Mouse (Mus musculus) adrenal gland, adult 8-10 months (tissue): ENCODE measurements around the gene Hist1h2bh. TPM values are rescaled to one million over a fixed set of nuclear protein-coding genes. Genes with fewer than 3 reads are reported as not detected.

ENCODE experiments used
- DNase-seq: peaks from one replicate; pipeline ENCODE4 v3.0.0; 2022
- total RNA-seq, 4 experiments: library from RNA; stranded (reverse); gene quantifications; 2 replicates each; pipeline ENCODE4 v1.2.4; 2022

Gene Hist1h2bh
- total RNA-seq, 4 experiments from 2014 or later = 2.2 to 3.4 (median 2.9) TPM

GRCm38 (mm10) chr13:23530901-23531875, 12.0 kb downstream of the Hist1h2bh start, which contains the start of gene Hist1h4h:
Hist1h4h (plus strand) TSS chr13:23531050.
- DNase-seq = peak; percentile 97

GRCm38 (mm10) chr13:23530181-23530900, 12.9 kb downstream of the Hist1h2bh start:
- peak; percentile 52 for DNase-seq

- no peak for DNase-seq
These were observed 13.6 kb downstream of the Hist1h2bh start for GRCm38 (mm10) chr13:23529480-23530165.

GRCm38 (mm10) chr13:23529005-23529404, 14.2 kb downstream of the Hist1h2bh start:
- no peak for DNase-seq

GRCm38 (mm10) chr13:23526312-23526711, 16.9 kb downstream of the Hist1h2bh start:
- DNase-seq = peak; percentile 88

GRCm38 (mm10) chr13:23525901-23526300, 17.3 kb downstream of the Hist1h2bh start:
- DNase-seq = no peak

GRCm38 (mm10) chr13:23524654-23525053, 18.5 kb downstream of the Hist1h2bh start:
- DNase-seq = peak; percentile 66

GRCm38 (mm10) chr13:23523976-23524375, 19.2 kb downstream of the Hist1h2bh start:
- no peak for DNase-seq

GRCm38 (mm10) chr13:23521703-23522102, 21.5 kb downstream of the Hist1h2bh start:
- DNase-seq = peak; percentile 77

GRCm38 (mm10) chr13:23519416-23519815, 23.8 kb downstream of the Hist1h2bh start:
- peak; percentile 77 for DNase-seq

GRCm38 (mm10) chr13:23518885-23519284, 24.3 kb downstream of the Hist1h2bh start:
- peak; percentile 70 for DNase-seq

GRCm38 (mm10) chr13:23518295-23518603, 24.9 kb downstream of the Hist1h2bh start:
- DNase-seq = no peak

GRCm38 (mm10) chr13:23517603-23518294, 25.4 kb downstream of the Hist1h2bh start:
- peak; percentile 86 for DNase-seq

GRCm38 (mm10) chr13:23516822-23517602, 26.2 kb downstream of the Hist1h2bh start:
- peak; percentile 48 for DNase-seq

GRCm38 (mm10) chr13:23515826-23516620, 27.2 kb downstream of the Hist1h2bh start:
- DNase-seq = no peak

GRCm38 (mm10) chr13:23515281-23515680, 27.9 kb downstream of the Hist1h2bh start:
- no peak for DNase-seq

GRCm38 (mm10) chr13:23513517-23513916, 29.7 kb downstream of the Hist1h2bh start:
- no peak for DNase-seq

GRCm38 (mm10) chr13:23510127-23510526, 33.1 kb downstream of the Hist1h2bh start:
- DNase-seq = no peak

GRCm38 (mm10) chr13:23506819-23507515, 36.2 kb downstream of the Hist1h2bh start:
- DNase-seq = no peak

- peak; percentile 26 for DNase-seq
These were observed 36.8 kb downstream of the Hist1h2bh start for GRCm38 (mm10) chr13:23506351-23506750.
